Mouse (Mus musculus) gastrocnemius, postnatal 14 days (tissue): ENCODE measurements around the gene Fam53b. TPM values are rescaled to one million over a fixed set of nuclear protein-coding genes. Genes with fewer than 3 reads are reported as not detected.

Experiments used
- DNase-seq: peaks from one replicate; pipeline ENCODE4 v3.0.0; 2021; ENCODE audit warnings: mixed read lengths
- intact Hi-C: fragments of 180-260 bp; cut with DNase I; formaldehyde crosslinking; loops from one replicate; pipeline ENCODE4 v1.15.1; 2025; ENCODE audit warnings: low total_unique reads
- total RNA-seq, 2 experiments: library from RNA; stranded (reverse); gene quantifications; 2 replicates each; pipeline ENCODE4 v1.2.3; 2021

The Fam53b gene
- total RNA-seq, 2 experiments from 2014 or later = 19.5 to 24.1 TPM

DNA sequence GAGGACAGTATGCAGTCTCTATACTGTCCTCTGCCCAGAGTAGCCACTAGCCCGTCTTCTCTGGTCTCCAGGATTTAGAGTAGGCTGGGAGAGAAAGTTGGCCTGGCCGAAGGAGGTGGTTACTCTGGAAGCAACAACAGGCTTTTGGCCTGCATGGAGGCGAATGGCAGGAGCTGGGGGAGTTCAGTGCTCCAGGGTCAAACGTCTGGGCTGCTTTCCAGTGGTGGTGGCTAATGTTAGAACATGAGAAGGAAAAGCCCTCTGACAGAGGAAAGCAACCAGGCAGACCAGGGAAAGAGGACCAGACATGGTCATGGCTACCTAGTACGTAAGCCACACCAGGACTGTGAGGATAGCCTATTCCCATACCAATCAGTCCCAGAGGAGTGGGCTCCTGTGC is 38.4 kb downstream of the Fam53b start:
- intact Hi-C loops = no loop called here
- peak; percentile 77 for DNase-seq

DNA sequence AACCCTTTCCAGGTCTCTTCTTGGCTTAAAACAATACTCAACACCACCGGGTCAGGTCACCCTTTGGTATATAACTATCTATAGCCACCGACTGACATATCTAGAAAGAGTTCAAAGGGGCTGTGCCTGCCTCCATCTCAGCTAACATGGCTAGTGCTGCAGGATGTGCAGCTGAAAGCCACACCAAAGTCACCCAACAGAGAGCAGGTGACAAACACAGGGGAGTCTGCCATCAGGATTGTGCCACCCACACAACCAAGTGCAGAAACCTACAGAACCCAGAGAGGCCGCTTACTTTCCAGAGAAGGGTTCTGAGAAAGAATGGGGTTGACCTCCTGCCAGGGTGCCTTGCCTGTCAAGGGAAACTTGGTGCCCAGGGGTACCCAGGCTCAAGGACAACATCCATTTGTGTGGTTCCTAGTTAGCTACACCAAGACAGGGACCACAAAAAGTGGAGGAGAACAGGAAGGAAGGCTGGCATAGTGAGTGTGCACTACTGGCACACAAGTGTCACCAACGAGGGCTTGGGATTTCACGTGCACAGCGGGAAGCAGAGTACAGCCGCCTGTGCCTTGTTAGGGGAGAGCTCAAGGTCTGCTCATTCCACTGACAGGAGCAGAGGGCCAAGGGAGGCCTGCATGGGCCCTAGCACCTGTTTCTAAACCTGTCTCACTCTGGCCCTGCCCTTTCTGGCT is 40.5 kb downstream of the Fam53b start:
- no peak for DNase-seq
- intact Hi-C loops = no loop called here

DNA sequence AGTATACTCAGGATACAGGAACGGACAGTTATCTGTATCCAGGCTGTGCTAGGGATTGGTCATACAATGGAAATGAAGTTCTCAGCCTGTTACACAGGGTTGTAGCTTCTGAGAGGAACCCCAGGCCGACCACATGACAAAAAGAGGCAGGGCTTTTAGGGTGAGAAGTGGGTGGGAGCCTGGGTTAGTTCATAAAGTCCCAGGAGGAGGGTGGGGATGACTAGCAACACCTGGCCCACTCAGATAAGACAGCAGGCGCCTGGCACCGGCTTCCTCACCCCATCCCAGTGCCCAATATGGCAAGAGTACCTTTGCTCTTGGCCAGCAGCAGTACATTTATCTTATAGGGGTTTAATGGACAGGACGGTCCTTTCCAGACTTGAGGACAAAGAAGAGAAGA is 41.2 kb downstream of the Fam53b start:
- no peak for DNase-seq
- intact Hi-C loops = no loop called here

DNA sequence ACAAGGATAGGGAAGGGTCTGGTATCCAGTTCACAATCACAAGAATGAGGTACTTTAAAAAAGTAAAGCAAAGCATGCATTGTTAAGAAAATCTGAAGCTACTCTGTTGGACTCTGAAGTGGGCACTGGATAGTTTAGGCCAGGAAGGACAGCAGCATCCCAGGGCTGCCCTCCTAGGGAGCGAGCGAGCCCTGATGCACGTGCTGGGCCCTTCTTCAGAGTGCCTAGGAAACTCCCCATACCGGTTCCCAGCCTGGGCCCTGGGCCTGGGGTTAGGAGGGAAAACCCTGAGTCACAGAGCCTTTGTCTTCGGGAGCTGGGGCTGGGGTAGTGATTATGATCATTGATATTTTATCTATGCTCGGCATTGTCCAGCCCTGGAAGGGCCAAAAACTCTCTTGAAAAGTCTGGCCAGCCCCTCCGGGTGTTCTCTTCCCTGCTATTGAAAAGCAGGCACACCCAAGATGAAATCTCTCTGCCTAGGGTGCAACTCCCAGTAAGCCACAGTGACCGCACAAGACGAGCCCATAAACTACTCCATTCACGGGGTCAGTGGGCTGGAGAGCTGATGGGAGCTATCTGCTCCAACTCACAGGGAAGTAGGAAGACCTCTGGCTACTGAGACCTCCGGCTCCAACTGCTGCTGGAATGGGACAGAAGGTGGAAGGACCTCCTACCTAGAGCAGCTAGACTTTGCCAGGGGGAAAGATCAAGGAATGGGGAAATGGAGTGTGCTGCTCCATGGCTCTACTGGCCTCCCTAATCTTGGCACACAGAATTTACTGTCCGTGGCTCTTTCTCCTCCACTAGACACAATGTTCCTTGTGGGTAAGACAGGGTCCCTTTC is 45.0 kb downstream of the Fam53b start:
- intact Hi-C loops = no loop called here

DNA sequence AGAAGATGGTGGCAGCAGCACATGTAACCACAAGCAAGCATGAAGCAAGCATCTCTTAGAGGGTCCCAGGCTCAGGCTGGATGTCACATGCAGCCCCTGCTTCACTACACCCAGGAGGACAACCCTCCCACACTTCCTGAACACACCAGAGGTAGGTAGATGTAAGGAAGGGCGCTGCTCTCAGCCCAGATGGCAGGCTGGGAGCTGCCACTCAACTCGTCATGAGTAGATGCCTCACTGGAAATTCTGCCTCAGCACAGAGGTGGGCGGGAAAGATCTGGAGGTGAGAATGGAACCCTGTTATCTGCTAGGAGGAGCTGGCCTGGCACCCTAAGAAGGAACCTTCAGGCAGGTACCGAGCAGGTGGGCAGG is 45.7 kb downstream of the Fam53b start:
- intact Hi-C loops = no loop called here
- no peak for DNase-seq

More for the DNA sequence above, 45.0 kb downstream of the Fam53b start:
- DNase-seq = no peak

DNA sequence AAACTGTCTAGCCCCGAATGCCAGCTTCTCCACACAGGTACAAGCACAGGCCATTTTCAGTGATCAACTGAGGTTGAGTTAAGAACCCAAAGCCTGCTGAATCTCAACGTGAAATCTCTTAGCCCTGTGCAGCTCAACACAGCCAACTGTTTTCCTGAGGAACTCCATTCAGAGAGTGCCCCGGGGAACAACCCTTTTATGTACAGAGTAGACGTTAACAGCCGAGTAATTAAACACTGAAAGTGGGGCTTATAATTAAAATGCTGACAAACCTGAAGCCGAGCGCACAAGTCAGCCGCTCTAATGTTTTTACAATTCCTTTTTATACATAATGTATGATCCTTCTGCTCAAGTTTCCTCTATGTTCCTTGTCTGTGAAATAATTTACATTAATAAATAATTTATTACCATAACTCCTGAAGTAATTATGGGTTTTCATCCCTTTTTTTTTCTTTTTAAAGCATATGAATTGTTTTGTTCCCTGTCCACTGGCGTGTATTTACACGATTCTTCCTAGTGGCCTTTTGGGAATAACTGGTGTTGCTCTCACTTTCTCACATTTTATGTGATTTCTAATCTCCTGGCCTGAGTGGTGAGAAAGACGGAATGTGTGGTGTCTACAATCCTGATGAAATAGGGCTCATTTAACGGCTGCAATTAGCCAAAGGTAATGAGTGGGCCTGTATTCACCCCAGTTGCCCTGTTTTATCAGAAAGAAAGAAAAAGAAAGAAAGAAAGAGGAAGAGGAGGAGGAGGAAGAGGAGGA is 46.3 kb downstream of the Fam53b start:
- no peak for DNase-seq
- intact Hi-C loops = no loop called here

DNA sequence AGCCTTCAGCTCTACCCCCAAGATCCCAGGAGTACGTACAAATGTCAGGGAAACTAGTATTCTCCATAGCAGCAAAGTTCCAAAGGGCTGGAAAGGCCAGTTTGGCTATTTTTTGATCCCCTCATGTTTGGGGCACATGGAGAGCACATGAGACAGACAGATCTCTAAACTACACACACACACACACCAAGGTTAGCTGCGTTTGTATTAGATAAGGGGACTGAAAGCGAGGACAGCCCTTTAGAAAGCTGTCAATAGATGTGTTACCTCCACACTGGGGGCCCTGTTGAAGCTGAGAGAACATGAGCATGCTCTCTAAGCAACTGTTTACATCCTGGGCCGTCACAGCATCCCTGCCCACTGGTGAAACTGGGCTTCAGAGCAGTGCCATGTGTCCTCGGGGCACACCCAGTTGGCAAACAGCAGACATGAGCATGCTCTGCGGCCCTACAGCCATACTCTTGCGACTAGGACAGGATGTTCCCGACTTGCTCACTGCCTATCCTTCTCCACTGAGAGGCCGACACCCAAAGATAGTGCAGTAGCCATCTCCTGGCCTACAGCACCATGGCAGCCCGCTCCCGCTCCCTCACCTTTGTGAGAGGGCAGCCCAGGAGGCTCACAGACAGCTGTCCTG is 47.3 kb downstream of the Fam53b start:
- no peak for DNase-seq
- intact Hi-C loops = no loop called here

DNA sequence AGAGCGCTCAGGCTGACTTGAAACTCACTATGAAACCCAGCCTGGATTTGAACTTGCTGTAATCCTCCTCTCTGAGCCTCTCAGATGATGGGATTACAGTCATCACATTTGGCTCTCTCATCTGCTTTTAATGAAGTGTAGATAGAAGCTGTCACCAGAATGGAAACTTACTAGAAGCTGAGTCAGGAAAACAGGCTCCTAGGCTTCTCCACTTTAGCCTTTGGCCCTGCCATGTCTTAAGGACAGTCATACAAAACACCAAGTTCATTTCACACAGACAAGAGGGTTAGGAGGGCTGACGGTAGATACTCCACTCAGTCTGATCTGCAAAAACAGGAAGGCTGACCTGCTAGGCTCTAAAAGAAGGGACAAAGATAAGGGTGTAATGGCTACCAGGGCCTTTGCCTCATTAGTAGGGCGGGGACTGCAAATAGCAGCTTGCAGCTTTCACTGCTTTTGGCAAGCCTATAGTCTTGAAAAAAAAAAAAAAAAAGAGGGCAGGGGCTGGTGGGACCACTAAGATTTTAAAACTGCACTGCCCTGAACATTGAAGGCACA is 48.0 kb downstream of the Fam53b start:
- DNase-seq = no peak
- intact Hi-C loops = no loop called here

DNA sequence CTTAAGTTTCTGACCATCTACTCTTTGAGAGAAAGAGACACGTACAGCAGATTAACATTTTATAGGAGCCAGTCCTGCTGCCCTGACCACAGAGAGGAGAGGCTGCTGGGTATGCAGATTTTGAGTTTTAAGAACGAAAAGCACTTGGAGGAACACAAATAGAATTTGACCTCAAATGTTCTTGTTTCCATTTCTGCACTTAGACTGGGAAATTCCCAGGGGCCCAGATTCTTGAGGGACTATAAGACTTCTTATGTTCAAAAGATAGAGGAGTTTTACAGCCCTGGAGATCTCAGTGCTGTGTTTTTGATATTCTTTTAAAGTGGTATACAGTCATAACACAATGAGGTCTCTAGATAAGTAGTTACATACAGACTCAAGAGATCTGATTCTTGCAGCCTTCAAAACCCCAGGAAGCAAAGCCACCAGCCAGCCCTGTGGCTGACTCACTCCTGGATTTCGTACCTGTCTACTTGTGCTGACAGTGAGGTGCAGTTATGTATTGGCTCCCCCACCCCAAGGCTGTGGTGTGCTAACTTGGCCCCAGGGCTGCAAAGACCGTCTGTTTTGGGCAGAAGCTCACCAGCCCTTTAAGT is 48.7 kb downstream of the Fam53b start:
- no peak for DNase-seq
- intact Hi-C loops = no loop called here

DNA sequence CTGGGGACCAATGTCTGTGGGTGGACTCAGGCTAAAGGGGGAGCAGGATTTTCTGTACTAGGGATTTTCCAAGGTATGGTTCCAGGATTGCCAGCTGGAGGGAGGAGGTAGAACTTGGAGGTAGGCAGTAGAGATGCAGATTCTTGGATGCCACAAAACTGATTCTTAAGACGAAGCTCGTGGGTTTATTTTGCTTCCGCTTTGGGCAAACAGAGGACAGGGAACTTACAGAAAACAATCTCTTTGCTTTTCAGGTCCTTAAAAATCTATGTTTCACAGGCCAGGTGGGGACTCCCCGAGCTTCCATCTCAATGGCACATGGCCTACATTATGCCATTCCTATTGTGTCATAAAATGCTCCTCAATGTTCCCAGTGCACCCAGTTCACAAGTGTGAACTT is 49.4 kb downstream of the Fam53b start:
- intact Hi-C loops = no loop called here
- no peak for DNase-seq

DNA sequence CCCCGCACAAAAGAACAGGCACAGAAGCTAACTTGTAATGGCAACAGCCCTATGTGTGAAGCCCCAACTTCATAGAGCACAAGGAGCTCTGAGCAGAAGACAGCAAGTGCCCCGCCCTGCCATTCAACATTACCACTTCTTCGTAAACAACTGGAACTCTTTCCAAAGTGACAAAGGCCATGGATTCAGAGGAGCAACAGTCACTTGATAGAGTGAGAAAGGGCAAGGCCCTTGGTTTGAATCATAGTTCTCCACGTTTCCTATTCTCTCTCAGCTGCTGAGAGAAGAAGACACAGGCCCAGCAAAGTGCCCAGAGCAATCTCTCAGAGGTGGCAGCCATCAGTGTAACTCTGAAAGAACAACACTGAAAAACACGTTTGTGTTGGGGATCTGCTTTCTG is 49.8 kb downstream of the Fam53b start:
- intact Hi-C loops = no loop called here
- no peak for DNase-seq

DNA sequence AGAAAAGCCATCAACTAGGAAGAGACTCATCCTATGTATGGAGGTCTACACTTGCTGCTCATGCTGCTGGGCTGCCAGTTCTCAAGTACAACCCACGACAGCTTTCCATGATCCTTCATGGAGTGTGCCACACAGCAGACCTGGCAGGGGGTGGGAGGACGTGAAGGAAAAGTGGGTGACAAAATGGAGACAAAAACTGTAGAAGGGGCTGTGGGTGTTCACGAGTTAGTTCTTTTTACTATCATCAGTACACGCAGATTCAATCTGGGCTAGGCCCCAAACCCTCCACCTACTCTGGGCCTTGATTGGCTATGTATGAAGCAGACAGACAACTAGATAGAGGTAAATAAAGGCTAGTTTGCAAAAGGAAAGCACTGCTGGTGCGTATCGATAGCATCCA is 50.3 kb downstream of the Fam53b start:
- DNase-seq = no peak
- intact Hi-C loops = no loop called here

DNA sequence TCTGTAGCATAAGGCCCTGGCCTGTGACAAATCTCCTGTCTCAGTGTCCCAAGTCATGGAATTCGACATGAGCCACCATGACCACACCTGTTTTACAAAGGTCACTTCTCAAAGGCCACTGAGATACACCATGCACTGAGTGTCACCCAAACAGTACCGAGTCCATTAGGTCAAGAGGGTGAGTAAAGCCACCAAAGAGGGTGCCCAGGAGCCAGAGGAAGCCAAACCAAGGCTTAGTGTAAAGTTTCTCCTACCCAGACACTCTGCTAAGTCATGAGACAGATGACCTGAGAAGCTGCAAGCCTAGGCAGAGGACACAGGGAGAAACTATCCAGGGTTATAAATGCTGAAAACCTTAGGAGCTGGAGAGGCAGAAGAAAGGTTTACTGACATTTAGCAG is 52.3 kb downstream of the Fam53b start:
- intact Hi-C loops = no loop called here
- no peak for DNase-seq

DNA sequence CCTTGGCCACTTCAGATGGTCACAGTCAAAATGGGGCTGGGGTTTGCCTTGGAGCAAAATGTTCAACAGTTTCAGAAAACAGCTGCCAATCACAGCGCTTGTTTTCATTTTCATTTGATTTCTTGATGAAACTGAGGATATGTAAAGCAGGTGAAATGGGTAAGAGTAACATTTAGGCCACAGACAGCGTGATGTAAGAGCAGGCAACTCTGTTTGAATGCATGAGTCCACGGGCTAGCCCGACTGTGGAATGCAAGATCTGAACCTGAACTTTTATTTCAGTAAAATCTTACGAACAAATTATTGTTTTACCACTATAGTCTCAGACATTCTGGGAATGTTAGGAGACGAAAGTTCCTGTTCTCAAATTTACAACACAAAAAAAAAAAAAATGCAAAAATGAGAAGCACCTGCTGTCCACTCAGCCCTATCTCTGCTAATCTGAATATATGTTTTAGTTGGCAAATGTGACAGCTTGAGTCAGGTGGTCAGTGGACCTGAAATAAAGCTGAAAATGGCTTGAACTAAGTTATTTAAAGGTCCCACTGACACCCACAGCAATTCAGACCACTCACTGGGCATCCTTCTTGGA is 53.0 kb downstream of the Fam53b start:
- intact Hi-C loops = no loop called here
- DNase-seq = no peak

DNA sequence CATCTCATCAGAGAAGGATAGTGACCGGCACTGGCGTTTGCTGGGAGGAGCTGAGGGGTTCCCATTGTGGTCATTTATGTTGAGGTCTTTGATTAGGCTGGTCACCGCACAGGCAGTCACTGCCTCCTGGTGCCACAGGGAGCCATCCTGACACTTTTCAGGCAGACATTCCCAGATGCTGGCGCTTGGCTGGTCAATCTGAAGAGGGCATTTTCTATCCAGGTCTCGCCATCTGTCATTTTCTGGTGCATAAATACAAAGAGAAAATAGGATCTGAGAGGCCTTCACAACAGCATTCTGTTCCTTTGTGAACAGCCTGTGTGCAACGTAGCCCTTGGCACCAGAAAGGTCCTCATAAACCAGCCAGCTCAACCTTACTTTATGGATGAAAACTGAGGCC is 53.8 kb downstream of the Fam53b start:
- intact Hi-C loops = no loop called here
- DNase-seq = no peak

DNA sequence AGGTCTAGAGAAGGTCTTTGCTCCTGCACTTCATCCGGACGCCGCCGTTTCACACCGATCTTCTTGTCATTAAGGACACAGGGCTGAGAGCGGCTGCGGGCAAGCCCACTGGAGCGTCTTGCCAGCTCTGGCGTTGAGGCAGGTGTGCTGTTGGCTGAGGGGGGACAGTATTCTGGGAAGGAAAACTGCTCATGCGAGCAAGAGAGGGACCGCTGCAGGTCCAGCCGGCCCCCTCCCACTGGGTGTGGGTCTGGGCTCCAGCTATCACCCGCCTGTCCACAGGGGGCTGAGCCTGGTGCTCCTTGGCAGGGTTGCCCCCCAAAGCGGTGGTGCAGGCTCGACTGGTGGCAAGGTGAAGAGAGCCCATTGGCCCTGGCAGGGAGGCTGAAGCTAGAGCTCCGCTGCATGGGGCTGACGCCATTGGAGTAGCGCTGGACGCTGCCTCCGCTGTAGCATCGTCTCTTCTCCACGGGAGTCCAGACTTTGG is 54.2 kb downstream of the Fam53b start:
- DNase-seq = no peak
- intact Hi-C loops = no loop called here

DNA sequence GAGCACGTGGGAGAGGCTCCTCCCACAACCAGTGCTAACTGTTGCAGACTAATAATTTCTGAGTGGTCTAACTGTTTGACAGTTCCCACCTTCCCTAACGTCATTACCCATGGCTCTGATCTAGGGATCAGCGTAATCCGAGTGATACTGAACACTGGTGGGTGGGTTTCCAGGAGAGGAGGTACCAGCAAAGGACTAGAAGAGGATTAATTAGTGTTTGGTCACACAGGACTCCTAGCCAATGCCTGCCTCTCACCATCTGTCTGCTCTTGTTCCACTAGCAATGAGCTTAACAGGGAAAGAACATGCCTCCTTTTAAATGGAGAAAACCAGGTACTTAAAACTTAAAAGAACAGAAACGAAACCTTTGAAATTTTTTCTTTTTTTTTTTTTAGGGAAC is 54.8 kb downstream of the Fam53b start:
- intact Hi-C loops = no loop called here

DNA sequence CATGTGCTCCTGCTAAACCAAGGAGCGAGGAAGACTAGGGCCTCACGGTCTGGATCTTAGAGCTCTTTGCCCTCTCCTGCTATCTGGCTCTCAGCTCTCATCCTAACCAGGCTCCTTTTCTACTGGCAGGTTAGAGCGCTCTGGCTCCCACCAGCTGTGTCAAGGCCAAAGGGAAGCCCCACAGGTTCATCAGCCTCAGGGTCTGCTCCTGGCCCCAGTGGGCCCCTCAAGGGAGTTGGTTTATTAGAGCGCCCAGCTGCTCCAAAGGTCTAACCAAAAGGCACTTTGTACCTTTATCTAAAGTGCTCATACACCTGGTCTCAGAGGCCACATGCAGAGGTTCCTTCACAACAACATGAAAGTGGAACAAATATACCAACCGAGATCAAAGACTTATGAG is 57.4 kb downstream of the Fam53b start:
- intact Hi-C loops = no loop called here
- DNase-seq = no peak

More for the DNA sequence above, 54.8 kb downstream of the Fam53b start:
- DNase-seq = no peak

DNA sequence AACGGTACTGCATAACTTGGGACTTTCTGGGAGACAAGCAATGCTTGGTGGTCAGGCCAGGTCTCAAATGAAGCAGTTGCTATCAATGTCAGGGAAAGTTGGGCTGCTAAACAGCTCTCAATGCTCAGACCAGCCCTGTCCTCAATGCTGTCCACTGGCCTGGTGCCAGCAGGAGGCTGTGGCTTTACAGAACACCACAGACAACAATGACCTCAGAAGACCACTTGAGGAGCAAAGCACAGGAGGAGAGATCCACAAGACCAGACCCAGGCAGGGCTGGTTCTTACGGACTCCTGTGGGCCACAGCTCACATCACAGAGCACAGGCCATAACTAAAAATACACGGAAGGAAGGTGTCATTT is 59.3 kb downstream of the Fam53b start:
- peak; percentile 61 for DNase-seq

More for the DNA sequence above, 59.3 kb downstream of the Fam53b start:
- intact Hi-C loops = no loop called here
